In the genomic region with DNA sequence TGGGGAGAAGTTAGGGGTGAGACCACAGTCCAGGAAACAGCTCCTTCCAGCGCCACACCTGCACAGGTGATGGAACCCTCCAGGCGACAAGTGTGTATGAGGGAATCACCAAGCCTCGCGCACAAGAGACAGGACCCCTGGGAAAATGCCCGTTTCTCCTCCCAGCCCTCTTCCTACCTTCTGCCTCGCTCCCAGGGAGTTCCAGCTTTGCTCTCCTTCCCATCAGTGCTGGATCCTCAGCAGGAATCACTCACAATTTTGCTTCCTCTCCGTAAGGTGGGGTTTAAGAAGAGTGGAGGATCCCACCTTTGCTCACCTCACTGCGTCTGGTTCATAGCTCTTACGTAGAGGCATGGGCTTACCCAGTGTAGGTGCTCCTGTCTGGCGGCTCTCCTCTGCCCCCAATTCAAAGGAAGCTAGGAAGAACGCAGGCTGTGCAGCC, we compare ENCODE assay signal across 8 mouse cellular contexts. TPM values are rescaled to one million over a fixed set of nuclear protein-coding genes. Genes with fewer than 3 reads are reported as not detected.
DNase-seq lines count a peak whose midpoint lies in the region; ATAC-seq and TF ChIP-seq lines count a peak whose summit lies in the region.

No protein-coding gene starts in this region.

- no peak for ATAC-seq in embryonic facial prominence, embryonic 12.5 days (ENCODE audit: insufficient number of reproducible peaks, insufficient read depth, low FRiP score, low TSS enrichment)
- ATAC-seq in intestine, embryonic 14.5 days (replicated peaks; ENCODE audit: low FRiP score, low TSS enrichment, low read depth): no peak
- 0 out of 2 replicates have a peak, but pooled peaks have one; percentile 4 for ATAC-seq in neural tube, embryonic 12.5 days (ENCODE audit: low FRiP score, low read depth)
- no peak for ATAC-seq in granulocyte monocyte progenitor cell, adult 5-6 weeks (replicated peaks; ENCODE audit: poor library complexity, severe bottlenecking)

- peaks cover 40% of the 10 kb centered on the region for H3K27me3 ChIP-seq in embryonic facial prominence, embryonic 12.5 days
- peaks cover 15% of the 10 kb centered on the region for H3K27me3 ChIP-seq in intestine, embryonic 14.5 days (replicated peaks; ENCODE audit: control insufficient read depth, insufficient read depth, low read length)
- peaks cover 14% of the 10 kb centered on the region for H3K27me3 ChIP-seq in neural tube, embryonic 12.5 days (replicated peaks)
- H3K27me3 ChIP-seq in thymus, adult 2 months (ENCODE audit: control insufficient read depth, insufficient read depth, low read length): no peaks in the 10 kb centered on the region; the same call in 1 of the 2 replicates

- peaks cover 14% of the 10 kb centered on the region; the same call in 1 of the 2 replicates for H3K4me1 ChIP-seq in embryonic facial prominence, embryonic 12.5 days
- H3K4me1 ChIP-seq in intestine, embryonic 14.5 days (replicated peaks; ENCODE audit: control insufficient read depth, insufficient read depth, low read length): no peaks in the 10 kb centered on the region; the same call in 1 of the 2 replicates
- peaks cover 13% of the 10 kb centered on the region for H3K4me1 ChIP-seq in neural tube, embryonic 12.5 days
- peaks cover 12% of the 10 kb centered on the region for H3K4me1 ChIP-seq in thymus, adult 2 months (replicated peaks; ENCODE audit: control insufficient read depth, insufficient read depth, low read length)

- no peak for TF ChIP-seq CTCF in layer of hippocampus, adult 2 months (conservative IDR thresholded peaks at IDR 0.05)
- no peak for TF ChIP-seq CTCF in thymus, adult 2 months (IDR thresholded peaks at IDR 0.05; ENCODE audit: borderline replicate concordance, control insufficient read depth, extremely low read depth, insufficient read depth, low read length, poor library complexity)

- no peak overlapping the region for H3K9ac ChIP-seq in embryonic facial prominence, embryonic 12.5 days
- H3K9ac ChIP-seq in intestine, embryonic 14.5 days (ENCODE audit: low read length): no peak overlapping the region
- 0 out of 2 replicates have a peak overlapping the region, but pooled peaks have one; percentile 64 for H3K9ac ChIP-seq in neural tube, embryonic 12.5 days

- no peaks in the 10 kb centered on the region for H3K36me3 ChIP-seq in embryonic facial prominence, embryonic 12.5 days
- H3K36me3 ChIP-seq in intestine, embryonic 14.5 days (ENCODE audit: control insufficient read depth, insufficient read depth, low read length): no peaks in the 10 kb centered on the region
- H3K36me3 ChIP-seq in neural tube, embryonic 12.5 days: no peaks in the 10 kb centered on the region
- H3K36me3 ChIP-seq in thymus, adult 2 months (ENCODE audit: control insufficient read depth, insufficient read depth, low read length): no peaks in the 10 kb centered on the region

- DNase-seq in layer of hippocampus, adult 2 months (ENCODE audit: low spot score in 2 of 2): no peak
- no peak for DNase-seq in layer of hippocampus, adult 9-11 months
- no peak for DNase-seq in intestine, embryonic 14.5 days (ENCODE audit: low spot score)
- no peak for DNase-seq in thymus, adult 2 months
- DNase-seq in cerebellum, postnatal 25 days: no peak

- 4% methylated on average over 11 of the region's 11 CpGs for WGBS in embryonic facial prominence, embryonic 12.5 days
- 3% methylated on average over 11 of the region's 11 CpGs for WGBS in intestine, embryonic 14.5 days
- WGBS in neural tube, embryonic 12.5 days: 5% methylated on average over 11 of the region's 11 CpGs
- 24% methylated on average over 11 of the region's 11 CpGs for WGBS in thymus, adult 2 months

- H3K9me3 ChIP-seq in embryonic facial prominence, embryonic 12.5 days: no peaks in the 10 kb centered on the region
- H3K9me3 ChIP-seq in intestine, embryonic 14.5 days (ENCODE audit: control insufficient read depth, low read length): no peaks in the 10 kb centered on the region
- H3K9me3 ChIP-seq in neural tube, embryonic 12.5 days: no peaks in the 10 kb centered on the region

- TF ChIP-seq POLR2A in thymus, adult 2 months (IDR thresholded peaks at IDR 0.05; ENCODE audit: control insufficient read depth, extremely low read depth, insufficient read depth, low read length, poor library complexity): no peak

- H3K4me2 ChIP-seq in embryonic facial prominence, embryonic 12.5 days (replicated peaks): peak overlapping the region; percentile 96
- peak overlapping the region; percentile 73 for H3K4me2 ChIP-seq in intestine, embryonic 14.5 days (ENCODE audit: low read length)
- peak overlapping the region; percentile 96 for H3K4me2 ChIP-seq in neural tube, embryonic 12.5 days (replicated peaks)

- H3K27ac ChIP-seq in layer of hippocampus, adult 2 months: peak overlapping the region; percentile 77
- no peak overlapping the region for H3K27ac ChIP-seq in embryonic facial prominence, embryonic 12.5 days
- no peak overlapping the region for H3K27ac ChIP-seq in intestine, embryonic 14.5 days (ENCODE audit: low read depth)
- H3K27ac ChIP-seq in neural tube, embryonic 12.5 days: no peak overlapping the region
- no peak overlapping the region for H3K27ac ChIP-seq in thymus, adult 2 months (ENCODE audit: control insufficient read depth, insufficient read depth, low read length)

- peak overlapping the region; percentile 89 for H3K4me3 ChIP-seq in layer of hippocampus, adult 2 months
- peak overlapping the region; percentile 66 for H3K4me3 ChIP-seq in embryonic facial prominence, embryonic 12.5 days
- H3K4me3 ChIP-seq in intestine, embryonic 14.5 days (ENCODE audit: low read depth, low read length): peak overlapping the region; percentile 48
- peak overlapping the region; percentile 63; the same call in 1 of the 2 replicates for H3K4me3 ChIP-seq in neural tube, embryonic 12.5 days
- no peak overlapping the region for H3K4me3 ChIP-seq in thymus, adult 2 months (ENCODE audit: control insufficient read depth, insufficient read depth, low read length)

RNA-seq across cellular contexts. Expression of a gene that starts 0.5 kb away (rescaled TPM):
- 10 to 100 TPM; 90.4 to 92.0 TPM for total RNA-seq in layer of hippocampus, adult 2 months (2021)
- polyA plus RNA-seq in embryonic facial prominence, embryonic 12.5 days (2016; fragmentation: Nextera tagmentation; extraction: Ambion mirVana): 3.2 and 4.1 TPM in 2 replicates
- polyA plus RNA-seq in intestine, embryonic 14.5 days (2014; fragmentation: Nextera tagmentation; extraction: Ambion mirVana): 3.7 and 6.5 TPM in 2 replicates
- 2.4 and 3.0 TPM in 2 replicates for polyA plus RNA-seq in neural tube, embryonic 12.5 days (2016; fragmentation: Nextera tagmentation; extraction: Ambion mirVana)
- not detected in 2 replicates for total RNA-seq in granulocyte monocyte progenitor cell, adult 5-6 weeks (2014; fragmentation: Nextera tagmentation)
- not detected in 2 replicates for total RNA-seq in granulocyte monocyte progenitor cell, adult 5-6 weeks (2017)
- 0.20 and 0.43 TPM in 2 replicates for polyA plus RNA-seq in thymus, adult 2 months (2012; rRNA removed)
